Mouse (Mus musculus) megakaryocyte-erythroid progenitor cell, adult 5-6 weeks (primary cell): ENCODE data around the gene Trf. TPM values are rescaled to one million over a fixed set of nuclear protein-coding genes. Genes with fewer than 3 reads are reported as not detected.
A peak's percentile ranks its signal among the peaks of the same experiment; 100 is the strongest.

Experiments
- ATAC-seq: replicated peaks from 2 replicates; pipeline ENCODE4 v1.8.0; 2016; ENCODE audit warnings: mild to moderate bottlenecking, inconsistent platforms; ENCODE audit not compliant: severe bottlenecking, poor library complexity, low FRiP score, low TSS enrichment
- total RNA-seq, 2 experiments: library from RNA; stranded (forward) in 1 of 2; stranded (reverse) in 1 of 2; fragments of 200-1000, 215-1000 nt in 1 of 2; fragments of >200 nt in 1 of 2; fragmentation: Nextera tagmentation in 1 of 2; gene quantifications; 2 replicates each; pipeline ENCODE4 v1.2.3; 2014 to 2017

Gene Trf
- total RNA-seq, 2 experiments from 2014 or later = 3.1 to 4.1 TPM

DNA sequence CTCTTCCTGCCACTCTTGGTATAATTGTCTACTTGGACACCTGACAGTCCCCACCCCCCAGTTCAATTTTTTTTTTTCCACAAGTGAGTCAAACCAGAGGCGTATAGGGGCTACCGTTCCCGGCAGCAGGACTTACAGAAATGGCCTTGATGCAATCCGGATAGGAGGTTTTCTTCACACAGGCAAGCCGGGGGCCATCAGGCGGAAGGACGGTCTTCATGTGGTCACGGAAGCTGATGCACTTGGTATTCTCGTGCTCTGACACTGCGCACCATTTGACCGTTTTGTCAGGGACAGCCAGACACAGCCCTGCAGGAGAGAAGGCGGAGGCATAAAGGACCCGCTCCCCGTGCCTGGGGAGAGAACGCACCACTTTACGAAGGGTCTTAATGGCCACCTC is 2.5 kb downstream of the Trf start:
- no peak for ATAC-seq

GRCm38 (mm10) chr9:103226806-103227205 is 3.4 kb downstream of the Trf start:
- ATAC-seq = no peak

- peak; percentile 87 for ATAC-seq
Observed at GRCm38 (mm10) chr9:103225464-103225863, 4.8 kb downstream of the Trf start.

GRCm38 (mm10) chr9:103224721-103225120 is 5.5 kb downstream of the Trf start:
- no peak for ATAC-seq

DNA sequence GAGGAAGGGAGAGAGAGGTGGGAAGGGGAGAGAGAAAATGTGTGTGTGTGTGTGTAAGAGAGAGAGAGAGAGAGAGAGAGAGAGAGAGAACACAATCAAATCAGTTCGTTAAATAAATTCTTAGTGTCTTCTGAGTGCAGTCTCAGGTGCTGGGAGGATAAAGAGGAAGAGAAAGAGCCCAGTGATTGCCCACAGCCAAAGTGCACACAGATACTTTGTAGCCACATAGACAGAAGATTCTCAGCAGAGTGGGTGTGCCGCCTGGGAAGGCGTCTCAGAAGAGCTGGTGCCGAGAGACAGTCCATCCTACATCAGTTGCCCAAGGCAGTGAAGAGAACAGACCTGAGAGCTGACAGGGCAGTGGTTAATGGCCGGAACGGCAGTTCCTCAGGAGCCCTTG is 16.0 kb downstream of the Trf start:
- no peak for ATAC-seq

GRCm38 (mm10) chr9:103213631-103214030 is 16.6 kb downstream of the Trf start:
- ATAC-seq = no peak

- ATAC-seq = no peak
Observed at GRCm38 (mm10) chr9:103212654-103213420, 17.4 kb downstream of the Trf start.

GRCm38 (mm10) chr9:103208802-103209423 is 21.3 kb downstream of the Trf start:
- no peak for ATAC-seq

GRCm38 (mm10) chr9:103207846-103208245 is 22.4 kb downstream of the Trf start:
- ATAC-seq = peak; percentile 98

GRCm38 (mm10) chr9:103205786-103206185 is 24.5 kb downstream of the Trf start:
- no peak for ATAC-seq

DNA sequence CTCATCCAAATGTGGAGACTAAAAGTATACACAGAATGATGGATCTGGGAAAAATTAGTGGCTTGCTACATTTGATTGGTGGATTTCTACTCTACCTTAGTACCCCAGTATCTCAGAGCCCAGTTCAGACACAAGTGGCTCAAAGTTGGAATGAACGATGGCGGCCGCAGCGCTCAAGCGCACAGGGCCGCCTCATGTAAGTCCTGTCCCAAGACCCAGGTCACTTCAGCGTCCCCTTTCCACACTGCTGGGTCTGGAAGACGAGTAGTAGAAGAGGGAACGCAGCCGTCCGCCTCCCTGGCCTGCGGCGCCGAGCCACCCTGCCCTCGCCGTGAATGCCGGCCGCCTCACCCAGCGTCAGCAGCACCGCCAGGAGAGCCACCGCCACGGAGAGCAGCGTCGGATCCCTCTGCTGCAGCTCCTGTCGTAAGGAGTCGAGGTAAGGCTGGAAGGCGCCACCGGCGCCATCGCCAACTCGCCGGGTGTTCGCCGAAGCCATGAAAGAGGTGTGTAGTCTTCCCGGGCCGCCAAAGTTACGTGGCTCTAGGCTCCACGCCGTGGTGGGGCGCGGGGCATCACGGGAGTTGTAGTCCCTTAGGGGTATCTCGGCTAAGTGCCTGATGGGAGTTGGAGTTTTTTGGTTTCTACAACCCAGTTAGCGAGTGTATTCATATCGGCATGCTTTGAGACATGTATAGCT is 28.5 kb downstream of the Trf start, which contains the start of gene Srprb:
Srprb (minus strand) TSS at position 577 of the 700 bp plus-strand sequence.
- peak; percentile 99 for ATAC-seq

DNA sequence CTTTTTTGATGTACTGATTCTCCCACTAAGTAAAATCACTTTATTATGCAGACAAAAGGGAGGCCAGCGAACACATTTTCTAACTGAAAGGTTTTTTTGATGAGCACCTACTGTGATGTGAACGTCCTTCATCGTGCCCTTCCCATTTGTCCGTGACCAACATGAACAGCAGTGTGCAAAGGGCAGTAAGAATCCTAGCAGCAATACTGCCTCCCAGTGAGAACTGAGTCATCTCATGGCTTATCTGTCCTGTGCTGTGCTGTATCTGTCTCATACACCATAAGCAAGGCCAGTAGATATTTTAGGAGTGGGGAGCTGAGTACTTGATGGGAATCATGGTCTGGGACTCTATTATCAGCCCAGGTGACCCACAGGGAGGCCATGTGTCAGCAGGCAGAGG is 41.8 kb downstream of the Trf start:
- ATAC-seq = no peak

GRCm38 (mm10) chr9:103186747-103187146 is 43.5 kb downstream of the Trf start:
- no peak for ATAC-seq

DNA sequence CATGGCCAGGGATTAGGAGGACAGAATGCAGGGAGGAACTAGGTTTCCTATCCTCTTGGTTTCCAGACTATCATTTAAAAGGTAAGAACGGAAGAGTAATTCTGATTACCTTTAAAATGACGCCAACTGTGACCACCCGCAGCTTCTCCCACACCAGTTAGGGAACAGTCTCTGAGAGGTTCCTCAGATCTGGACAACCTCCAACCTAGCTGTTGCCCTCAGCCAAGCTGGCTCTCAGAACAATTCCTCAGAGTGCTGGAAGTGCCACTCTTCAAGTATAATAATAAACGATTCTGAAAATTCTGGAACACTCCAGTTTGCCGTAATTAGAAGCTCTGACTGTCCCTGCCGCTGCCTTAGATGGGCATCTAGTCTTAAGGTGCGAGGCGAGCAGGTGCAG is 44.3 kb downstream of the Trf start:
- ATAC-seq = no peak

DNA sequence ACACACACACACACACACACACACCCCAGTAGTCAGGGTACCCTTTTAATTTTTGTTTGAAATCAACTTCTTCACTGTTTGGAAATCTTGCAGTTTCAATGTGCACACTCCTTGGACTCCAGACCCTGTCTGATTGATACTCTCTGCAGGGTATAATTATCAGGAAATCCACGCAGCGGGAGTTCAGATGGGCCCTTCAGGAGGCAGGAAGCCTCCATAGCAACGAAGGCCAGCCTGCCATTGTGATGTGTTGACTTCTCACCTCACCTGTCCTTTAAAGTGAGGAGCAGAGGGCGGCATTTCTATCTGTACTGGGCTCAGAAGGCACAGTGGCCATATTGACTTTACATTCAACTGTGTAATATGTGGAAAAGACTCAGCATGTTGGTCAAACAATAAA is 45.4 kb downstream of the Trf start:
- ATAC-seq = no peak

DNA sequence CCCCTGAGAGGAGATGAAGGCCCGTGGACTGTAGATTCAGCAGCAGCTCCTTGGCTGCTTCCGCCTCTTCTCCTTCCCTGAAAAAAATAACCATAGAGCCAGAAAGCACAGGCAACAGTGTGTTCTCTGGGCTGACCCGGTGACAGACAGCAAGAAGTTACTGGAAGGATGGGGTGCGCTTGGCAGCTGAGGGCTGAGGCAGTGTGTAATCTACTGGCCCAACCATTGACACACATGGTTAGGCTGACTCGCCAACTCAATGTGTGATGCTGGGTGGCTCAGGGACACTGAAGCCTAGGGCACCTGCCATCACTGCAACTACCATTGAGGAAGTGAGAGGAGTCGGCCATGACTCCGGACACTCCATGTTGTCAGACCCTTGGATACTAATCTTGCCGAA is 48.4 kb downstream of the Trf start:
- ATAC-seq = no peak

GRCm38 (mm10) chr9:103180807-103181565 is 49.3 kb downstream of the Trf start:
- ATAC-seq = peak; percentile 93

DNA sequence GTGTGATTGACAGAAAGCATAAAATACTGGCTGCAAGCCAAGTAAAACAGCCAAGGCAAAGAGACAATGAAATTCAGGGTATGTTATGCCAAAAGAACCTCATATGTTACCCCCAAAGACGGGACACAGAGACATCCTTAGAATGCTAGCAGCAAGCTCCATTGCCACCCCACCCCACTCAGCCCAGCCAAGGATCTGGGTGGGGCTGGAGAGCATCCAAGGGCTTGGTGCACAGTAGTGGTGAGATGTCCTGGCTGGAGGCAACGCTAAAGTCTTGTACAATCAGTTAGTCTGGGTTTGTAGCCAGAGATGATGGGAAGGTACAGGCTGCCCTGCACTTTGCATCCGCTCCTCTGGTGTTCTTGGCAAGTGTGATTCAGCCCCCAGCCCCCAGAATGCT is 49.9 kb downstream of the Trf start:
- peak; percentile 72 for ATAC-seq

DNA sequence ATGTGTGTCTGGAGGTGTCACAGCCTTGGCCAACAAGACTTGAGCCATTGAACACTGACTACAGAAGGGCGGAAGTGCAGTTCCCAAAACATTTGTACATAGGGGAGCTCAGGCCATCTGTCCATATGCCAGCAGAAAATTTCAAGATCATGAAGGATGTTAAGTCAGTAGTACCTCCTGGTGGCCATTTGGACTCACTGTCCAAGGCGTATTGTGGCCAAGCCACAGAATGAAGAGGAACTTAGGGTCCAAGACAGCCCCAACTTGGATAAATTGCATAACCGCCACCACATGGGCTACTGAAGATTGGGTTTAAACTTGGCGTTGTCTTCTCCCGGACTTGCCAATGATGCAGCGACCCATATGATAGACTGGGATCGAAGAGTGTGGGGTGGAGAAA is 54.6 kb downstream of the Trf start:
- no peak for ATAC-seq
